In the genomic region with DNA sequence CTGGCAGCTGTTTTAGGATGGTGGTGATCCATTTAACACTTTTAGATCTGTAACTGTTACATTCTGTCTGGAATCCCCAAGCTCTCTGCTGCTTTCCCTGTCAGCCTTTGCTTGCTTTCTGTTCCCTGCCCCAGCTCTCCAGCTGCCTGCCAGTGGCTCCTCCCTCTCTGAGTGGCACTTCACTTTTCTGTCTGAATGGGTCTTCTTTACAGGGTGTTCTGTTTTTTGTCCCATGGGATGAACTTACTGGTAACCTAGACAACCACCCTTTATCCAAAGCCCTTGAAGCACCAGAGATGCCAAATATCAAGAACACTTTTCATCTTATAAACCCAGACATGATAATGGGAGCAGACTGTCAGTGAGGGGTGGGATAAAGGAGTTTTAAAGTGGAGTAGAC, we compare ENCODE assay signal across 15 mouse cellular contexts.
DNase-seq lines count a peak whose midpoint lies in the region; ATAC-seq and TF ChIP-seq lines count a peak whose summit lies in the region.
"Had no signal": no experiment of that assay in that cellular context is flagged by ENCODE, and none has a peak within 500 bp of the region (broad histone marks: within the 10 kb centered on the region; RNA-seq: fewer than 3 reads in every experiment).

No protein-coding gene starts in this region.

- H3K4me3 ChIP-seq in lung, embryonic 14.5 days (ENCODE audit: low read depth, low read length) = no peak overlapping the region
- H3K4me3 ChIP-seq in embryonic facial prominence, embryonic 14.5 days (ENCODE audit: low read depth, low read length) = no peak overlapping the region
- H3K4me3 ChIP-seq in midbrain, embryonic 11.5 days (ENCODE audit: low read depth, low read length) = no peak overlapping the region
- H3K4me3 ChIP-seq: erythroblast, embryonic 14.5 days; intestine, embryonic 15.5 days; liver, embryonic 15.5 days had no signal

- no peak for TF ChIP-seq CTCF in lung, embryonic 14.5 days (IDR thresholded peaks at IDR 0.05; ENCODE audit: low read depth)

- peaks cover 5% of the 10 kb centered on the region; the same call in 1 of the 2 replicates for H3K4me1 ChIP-seq in lung, embryonic 14.5 days (ENCODE audit: insufficient read depth)
- H3K4me1 ChIP-seq in embryonic facial prominence, embryonic 14.5 days (ENCODE audit: control insufficient read depth, insufficient read depth, low read length) = no peaks in the 10 kb centered on the region
- H3K4me1 ChIP-seq in midbrain, embryonic 11.5 days (ENCODE audit: control insufficient read depth, insufficient read depth, low read length) = peaks cover 8% of the 10 kb centered on the region; the same call in 1 of the 2 replicates
- H3K4me1 ChIP-seq: intestine, embryonic 15.5 days; liver, embryonic 15.5 days had no signal

- H3K9ac ChIP-seq in lung, embryonic 14.5 days = no peak overlapping the region
- H3K9ac ChIP-seq in embryonic facial prominence, embryonic 14.5 days (ENCODE audit: low read depth, low read length) = 0 out of 2 replicates have a peak overlapping the region, but pooled peaks have one; percentile 19
- no peak overlapping the region for H3K9ac ChIP-seq in midbrain, embryonic 11.5 days (ENCODE audit: low read length)
- H3K9ac ChIP-seq: intestine, embryonic 15.5 days; liver, embryonic 15.5 days had no signal

- H3K27ac ChIP-seq in lung, embryonic 14.5 days (ENCODE audit: low read depth) = no peak overlapping the region
- H3K27ac ChIP-seq in embryonic facial prominence, embryonic 14.5 days (replicated peaks; ENCODE audit: low read depth, low read length) = no peak overlapping the region
- no peak overlapping the region for H3K27ac ChIP-seq in midbrain, embryonic 11.5 days (ENCODE audit: low read depth, low read length)
- H3K27ac ChIP-seq: intestine, embryonic 15.5 days; liver, embryonic 15.5 days had no signal

- no peaks in the 10 kb centered on the region for H3K36me3 ChIP-seq in lung, embryonic 14.5 days (ENCODE audit: insufficient read depth)
- H3K36me3 ChIP-seq in embryonic facial prominence, embryonic 14.5 days (ENCODE audit: control insufficient read depth, insufficient read depth, low read length) = no peaks in the 10 kb centered on the region
- H3K36me3 ChIP-seq in midbrain, embryonic 11.5 days (ENCODE audit: control insufficient read depth, insufficient read depth, low read length) = no peaks in the 10 kb centered on the region
- H3K36me3 ChIP-seq: intestine, embryonic 15.5 days; liver, embryonic 15.5 days had no signal

- DNase-seq in lung, embryonic 14.5 days = peak; percentile 7
- no peak for DNase-seq in lung, postnatal 10 days
- DNase-seq in embryonic facial prominence, embryonic 14.5 days (ENCODE audit: low spot score) = no peak
- peak; percentile 89 for DNase-seq in midbrain, embryonic 11.5 days (ENCODE audit: low spot score, missing footprints)
- no peak for DNase-seq in spleen, postnatal 4 days (ENCODE audit: low spot score in 2 of 2)
- DNase-seq in urinary bladder, postnatal 10 days (ENCODE audit: low spot score) = no peak
- DNase-seq in lung, postnatal 25 days (ENCODE audit: low spot score) = no peak
- DNase-seq: adrenal gland, postnatal 36 days; heart, adult 18-20 months; heart, postnatal 10 days; kidney, postnatal 10 days; layer of hippocampus, adult 9-11 months had no signal

- H3K9me3 ChIP-seq in lung, embryonic 14.5 days (ENCODE audit: low read depth, low read length) = no peaks in the 10 kb centered on the region
- peaks cover 6% of the 10 kb centered on the region for H3K9me3 ChIP-seq in embryonic facial prominence, embryonic 14.5 days (ENCODE audit: control insufficient read depth, low read length)
- peaks cover 6% of the 10 kb centered on the region; the same call in 1 of the 2 replicates for H3K9me3 ChIP-seq in midbrain, embryonic 11.5 days (ENCODE audit: control insufficient read depth, low read length)
- H3K9me3 ChIP-seq: intestine, embryonic 15.5 days; liver, embryonic 15.5 days had no signal

- no peak for ATAC-seq in lung, embryonic 14.5 days (ENCODE audit: insufficient read depth)
- ATAC-seq in embryonic facial prominence, embryonic 14.5 days (ENCODE audit: low read depth) = no peak
- ATAC-seq in midbrain, embryonic 11.5 days (ENCODE audit: low FRiP score) = peak; percentile 81
- ATAC-seq: intestine, embryonic 15.5 days had no signal

- H3K4me2 ChIP-seq in lung, embryonic 14.5 days = no peak overlapping the region
- no peak overlapping the region for H3K4me2 ChIP-seq in embryonic facial prominence, embryonic 14.5 days (ENCODE audit: low read depth, low read length)
- H3K4me2 ChIP-seq in midbrain, embryonic 11.5 days = no peak overlapping the region
- H3K4me2 ChIP-seq: intestine, embryonic 15.5 days; liver, embryonic 15.5 days had no signal

- H3K27me3 ChIP-seq in lung, embryonic 14.5 days (ENCODE audit: insufficient read depth, low read length) = no peaks in the 10 kb centered on the region
- no peaks in the 10 kb centered on the region for H3K27me3 ChIP-seq in embryonic facial prominence, embryonic 14.5 days (replicated peaks; ENCODE audit: control insufficient read depth, insufficient read depth, low read length)
- no peaks in the 10 kb centered on the region for H3K27me3 ChIP-seq in midbrain, embryonic 11.5 days (ENCODE audit: control insufficient read depth, insufficient read depth, low read length)
- H3K27me3 ChIP-seq: intestine, embryonic 15.5 days; liver, embryonic 15.5 days had no signal

Comparison
In these comparisons a context has a peak if more than half of its experiments do, and no peak if none do; other contexts are left out.
1. DNase-seq: peak in lung, embryonic 14.5 days (single experiment) and midbrain, embryonic 11.5 days (single experiment); none in lung, postnatal 10 days (single experiment), embryonic facial prominence, embryonic 14.5 days (single experiment), spleen, postnatal 4 days (0 of 2), urinary bladder, postnatal 10 days (single experiment) and lung, postnatal 25 days (single experiment).